Mouse (Mus musculus) embryonic facial prominence, embryonic 14.5 days (tissue): ENCODE measurements at regions not wholly inside any gene's neighbourhood (a gene's known extent, or its start where the extent isn't known, plus 50 kb on each side); places are given as distances from the start of the nearest gene placed in this dataset.
A peak's percentile ranks its signal among the peaks of the same experiment; 100 is the strongest.

Experiments
- ATAC-seq: fragments of 200-750 bp; cut with Nextera tagmentation; 2 replicates; pipeline ENCODE4 v1.8.0; 2017; ENCODE audit warnings: low read depth, moderate number of reproducible peaks, moderate TSS enrichment
- DNase-seq: peaks from one replicate; pipeline ENCODE4 v3.0.0-alpha.2; 2015; ENCODE audit warnings: low spot score
- H3K27ac ChIP-seq: fragments of 300-500 bp; sonication (generic); replicated peaks from 2 replicates; pipeline ENCODE4 v1.5.1; 2014; ENCODE audit warnings: low read depth, mild to moderate bottlenecking, low read length, moderate library complexity
- H3K27me3 ChIP-seq: fragments of 300-500 bp; sonication (generic); replicated peaks from 2 replicates; pipeline ENCODE4 v1.6.1; 2014; ENCODE audit warnings: low read length; ENCODE audit not compliant: control insufficient read depth, insufficient read depth
- H3K36me3 ChIP-seq: fragments of 300-500 bp; sonication (generic); 2 replicates; pipeline ENCODE4 v1.6.1; 2014; ENCODE audit warnings: low read length, mixed read lengths; ENCODE audit not compliant: control insufficient read depth, insufficient read depth
- H3K4me1 ChIP-seq: fragments of 300-500 bp; sonication (generic); 2 replicates; pipeline ENCODE4 v1.6.1; 2014; ENCODE audit warnings: antibody characterized with exemption, low read length; ENCODE audit not compliant: control insufficient read depth, insufficient read depth
- H3K4me2 ChIP-seq: fragments of 300-500 bp; sonication (generic); 2 replicates; pipeline ENCODE4 v1.6.1; 2014; ENCODE audit warnings: low read depth, mild to moderate bottlenecking, low read length, moderate library complexity, mixed read lengths
- H3K4me3 ChIP-seq: fragments of 300-500 bp; sonication (generic); 2 replicates; pipeline ENCODE4 v1.5.1; 2014; ENCODE audit warnings: low read depth, mild to moderate bottlenecking, low read length
- H3K9ac ChIP-seq: fragments of 300-500 bp; sonication (generic); 2 replicates; pipeline ENCODE4 v1.6.1; 2014; ENCODE audit warnings: low read depth, mild to moderate bottlenecking, low read length, moderate library complexity, mixed read lengths
- H3K9me3 ChIP-seq: fragments of 300-500 bp; sonication (generic); 2 replicates; pipeline ENCODE4 v1.6.1; 2016; ENCODE audit warnings: low read length; ENCODE audit not compliant: control insufficient read depth
- WGBS: fragments of 180-500 bp; shearing (Covaris S2); extraction: QIAGEN DNeasy Blood & Tissue Kit; methylation state at CpG from one replicate; pipeline ENCODE4 v1.1.7; 2014; 5-methylcytosine and 5-hydroxymethylcytosine counted together

GRCm38 (mm10) chr7:116596914-116597313, 92.7 kb downstream of the Nucb2 start:
- no peak for DNase-seq
- Histone ChIP-seq H3K4me1 (no peaks in the 10 kb centered on the region), H3K27me3 (no peaks in the 10 kb centered on the region), H3K4me2 (no peak overlapping the region), H3K9me3 (0 out of 2 replicates have a peak, but pooled peaks cover 4% of the 10 kb centered on the region), H3K36me3 (no peaks in the 10 kb centered on the region), H3K4me3 (no peak overlapping the region), H3K9ac (no peak overlapping the region), H3K27ac (no peak overlapping the region)
- no peak for ATAC-seq

GRCm38 (mm10) chr7:116600340-116600739, 96.2 kb downstream of the Nucb2 start:
- no peak for DNase-seq
- H3K36me3 ChIP-seq, result no peaks in the 10 kb centered on the region
- no peak for ATAC-seq
- no peak overlapping the region for H3K4me2 ChIP-seq
- no peaks in the 10 kb centered on the region for H3K4me1 ChIP-seq
- no peak overlapping the region for H3K9ac ChIP-seq
- H3K27me3 ChIP-seq, result no peaks in the 10 kb centered on the region
- 0 out of 2 replicates have a peak, but pooled peaks cover 4% of the 10 kb centered on the region for H3K9me3 ChIP-seq
- H3K4me3 ChIP-seq, result no peak overlapping the region
- H3K27ac ChIP-seq, result no peak overlapping the region
- 80% methylated on average over 3 of the region's 3 CpGs for WGBS

GRCm38 (mm10) chr7:116603167-116603839, 99.1 kb downstream of the Nucb2 start:
- Histone ChIP-seq H3K4me1 (0 out of 2 replicates have a peak, but pooled peaks cover 8% of the 10 kb centered on the region), H3K4me3 (no peak overlapping the region), H3K9me3 (0 out of 2 replicates have a peak, but pooled peaks cover 4% of the 10 kb centered on the region), H3K9ac (no peak overlapping the region), H3K27ac (no peak overlapping the region), H3K4me2 (no peak overlapping the region), H3K36me3 (no peaks in the 10 kb centered on the region), H3K27me3 (no peaks in the 10 kb centered on the region)
- ATAC-seq (no peak), DNase-seq (no peak)
- WGBS, result 84% methylated on average over 6 of the region's 6 CpGs

GRCm38 (mm10) chr7:116603840-116604194, 99.6 kb downstream of the Nucb2 start:
- ATAC-seq (no peak), DNase-seq (no peak)
- 85% methylated on average over 3 of the region's 3 CpGs for WGBS
- Histone ChIP-seq H3K9me3 (0 out of 2 replicates have a peak, but pooled peaks cover 4% of the 10 kb centered on the region), H3K27me3 (no peaks in the 10 kb centered on the region), H3K27ac (no peak overlapping the region), H3K4me3 (no peak overlapping the region), H3K36me3 (no peaks in the 10 kb centered on the region), H3K4me2 (no peak overlapping the region), H3K9ac (no peak overlapping the region), H3K4me1 (0 out of 2 replicates have a peak, but pooled peaks cover 8% of the 10 kb centered on the region)

- ATAC-seq, result no peak
- H3K4me1 ChIP-seq, result 0 out of 2 replicates have a peak, but pooled peaks cover 8% of the 10 kb centered on the region
- no peak for DNase-seq
Observed at GRCm38 (mm10) chr7:116606255-116606654, 102.1 kb downstream of the Nucb2 start.

GRCm38 (mm10) chr7:116606751-116607483, 102.7 kb downstream of the Nucb2 start:
- no peaks in the 10 kb centered on the region for H3K36me3 ChIP-seq
- no peak overlapping the region for H3K4me3 ChIP-seq
- 0 out of 2 replicates have a peak, but pooled peaks cover 8% of the 10 kb centered on the region for H3K4me1 ChIP-seq
- 58% methylated on average over 6 of the region's 6 CpGs for WGBS
- ATAC-seq (no peak), DNase-seq (no peak)
- H3K9me3 ChIP-seq, result no peaks in the 10 kb centered on the region
- no peak overlapping the region for H3K27ac ChIP-seq
- H3K27me3 ChIP-seq, result no peaks in the 10 kb centered on the region
- H3K9ac ChIP-seq, result no peak overlapping the region
- H3K4me2 ChIP-seq, result no peak overlapping the region

More at GRCm38 (mm10) chr7:116606255-116606654, 102.1 kb downstream of the Nucb2 start:
- 0 out of 2 replicates have a peak, but pooled peaks cover 2% of the 10 kb centered on the region for H3K9me3 ChIP-seq
- H3K9ac ChIP-seq, result no peak overlapping the region
- H3K4me3 ChIP-seq, result no peak overlapping the region
- H3K27ac ChIP-seq, result no peak overlapping the region
- H3K36me3 ChIP-seq, result no peaks in the 10 kb centered on the region
- 80% methylated on average over 6 of the region's 6 CpGs for WGBS
- H3K27me3 ChIP-seq, result no peaks in the 10 kb centered on the region
- H3K4me2 ChIP-seq, result no peak overlapping the region

- Histone ChIP-seq H3K27ac (no peak overlapping the region), H3K4me3 (peak overlapping the region; percentile 30), H3K27me3 (no peaks in the 10 kb centered on the region), H3K36me3 (no peaks in the 10 kb centered on the region), H3K9ac (peak overlapping the region; percentile 32), H3K9me3 (no peaks in the 10 kb centered on the region), H3K4me1 (0 out of 2 replicates have a peak, but pooled peaks cover 8% of the 10 kb centered on the region), H3K4me2 (peak overlapping the region; percentile 66)
- DNase-seq (peak; percentile 5), ATAC-seq (0 out of 2 replicates have a peak, but pooled peaks have one; percentile 58)
- 7% methylated on average over 14 of the region's 15 CpGs for WGBS
Observed at GRCm38 (mm10) chr7:116607628-116608225, 103.6 kb downstream of the Nucb2 start.

- Histone ChIP-seq H3K9ac (peak overlapping the region; percentile 32; the same call in 1 of the 2 replicates), H3K4me2 (peak overlapping the region; percentile 66), H3K27ac (no peak overlapping the region), H3K36me3 (no peaks in the 10 kb centered on the region), H3K9me3 (no peaks in the 10 kb centered on the region), H3K4me1 (0 out of 2 replicates have a peak, but pooled peaks cover 8% of the 10 kb centered on the region), H3K27me3 (no peaks in the 10 kb centered on the region), H3K4me3 (peak overlapping the region; percentile 30)
- peak; percentile 46 for ATAC-seq
- DNase-seq, result peak; percentile 84
- WGBS, result 23% methylated on average over 14 of the region's 15 CpGs
Observed at GRCm38 (mm10) chr7:116608350-116609085, 104.3 kb downstream of the Nucb2 start.
